Comparison of ENCODE assay signal across 15 mouse cellular contexts in genomic region chr10:93280586-93280985, GRCm38 (mm10). TPM values are rescaled to one million over a fixed set of nuclear protein-coding genes. Genes with fewer than 3 reads are reported as not detected.
DNase-seq lines count a peak whose midpoint lies in the region; ATAC-seq and TF ChIP-seq lines count a peak whose summit lies in the region.
"Had no signal": no experiment of that assay in that cellular context is flagged by ENCODE, and none has a peak within 500 bp of the region (broad histone marks: within the 10 kb centered on the region; RNA-seq: fewer than 3 reads in every experiment).

No protein-coding gene starts in this region.

- no peak for TF ChIP-seq CTCF in kidney, postnatal 0 days (IDR thresholded peaks at IDR 0.05; ENCODE audit: low read depth)

- no peaks in the 10 kb centered on the region for H3K9me3 ChIP-seq in kidney, postnatal 0 days (replicated peaks; ENCODE audit: low read length)
- H3K9me3 ChIP-seq in heart, embryonic 16.5 days (replicated peaks; ENCODE audit: control insufficient read depth, low read length): no peaks in the 10 kb centered on the region
- H3K9me3 ChIP-seq: intestine, embryonic 15.5 days had no signal

- peak; percentile 95 for DNase-seq in heart, adult 11 months
- DNase-seq in heart, postnatal 10 days: no peak
- peak; percentile 68 for DNase-seq in kidney, postnatal 0 days (ENCODE audit: low spot score)
- no peak for DNase-seq in kidney, adult 18-20 months
- DNase-seq in right cerebral cortex, postnatal 10 days (ENCODE audit: low spot score in 2 of 2): peak; percentile 56 to 80
- no peak for DNase-seq in liver
- DNase-seq: adrenal gland, adult 8-10 months; forebrain, postnatal 0 days; lung, postnatal 4 days had no signal

- H3K27me3 ChIP-seq in kidney, postnatal 0 days (ENCODE audit: insufficient read depth, low read length): no peaks in the 10 kb centered on the region
- H3K27me3 ChIP-seq in heart, embryonic 16.5 days (ENCODE audit: control insufficient read depth, insufficient read depth, low read length): no peaks in the 10 kb centered on the region
- H3K27me3 ChIP-seq: CH12.LX; intestine, embryonic 15.5 days; Patski had no signal

- 0 out of 2 replicates have a peak overlapping the region, but pooled peaks have one; percentile 57 for H3K27ac ChIP-seq in kidney, postnatal 0 days
- peak overlapping the region; percentile 83 for H3K27ac ChIP-seq in heart, embryonic 16.5 days (ENCODE audit: low read length)
- H3K27ac ChIP-seq: intestine, embryonic 15.5 days; liver, embryonic 14.5 days had no signal

- intact Hi-C loops in heart, postnatal 10 days (cut with DNase I): loop anchor here (10.0 kb wide), 1 partner anchor 216 kb away; no protein-coding TSS in a partner anchor

- H3K4me1 ChIP-seq in kidney, postnatal 0 days (replicated peaks; ENCODE audit: insufficient read depth, low read length): peaks cover 15% of the 10 kb centered on the region; the same call in 1 of the 2 replicates
- peaks cover 35% of the 10 kb centered on the region for H3K4me1 ChIP-seq in heart, embryonic 16.5 days (ENCODE audit: control insufficient read depth, insufficient read depth, low read length)

- no peak overlapping the region for H3K9ac ChIP-seq in kidney, postnatal 0 days (ENCODE audit: low read depth, low read length)
- H3K9ac ChIP-seq in heart, embryonic 16.5 days (ENCODE audit: low read length): 0 out of 2 replicates have a peak overlapping the region, but pooled peaks have one; percentile 36
- H3K9ac ChIP-seq: forebrain, postnatal 0 days; intestine, embryonic 15.5 days; liver, embryonic 14.5 days had no signal

- 0 out of 2 replicates have a peak, but pooled peaks cover 5% of the 10 kb centered on the region for H3K36me3 ChIP-seq in kidney, postnatal 0 days (ENCODE audit: insufficient read depth, low read length)
- H3K36me3 ChIP-seq in heart, embryonic 16.5 days (ENCODE audit: control insufficient read depth, insufficient read depth): peaks cover 10% of the 10 kb centered on the region; the same call in 1 of the 2 replicates
- H3K36me3 ChIP-seq: intestine, embryonic 15.5 days had no signal

- no peak overlapping the region for H3K4me3 ChIP-seq in kidney, postnatal 0 days (replicated peaks; ENCODE audit: low read depth, low read length)
- H3K4me3 ChIP-seq in heart, embryonic 16.5 days (ENCODE audit: low read length): no peak overlapping the region
- H3K4me3 ChIP-seq: intestine, embryonic 15.5 days had no signal

- no peak overlapping the region for H3K4me2 ChIP-seq in kidney, postnatal 0 days (ENCODE audit: low read length)
- H3K4me2 ChIP-seq in heart, embryonic 16.5 days (ENCODE audit: low read depth, low read length): peak overlapping the region; percentile 23
- H3K4me2 ChIP-seq: intestine, embryonic 15.5 days had no signal

- ATAC-seq in kidney, postnatal 0 days (replicated peaks; ENCODE audit: low FRiP score, low read depth): peak; percentile 26; the same call in 1 of the 2 replicates
- ATAC-seq in heart, embryonic 16.5 days (replicated peaks; ENCODE audit: extremely low read depth, insufficient read depth, low FRiP score): peak; percentile 69
- ATAC-seq: forebrain, postnatal 0 days; intestine, embryonic 15.5 days; midbrain, embryonic 16.5 days; Patski had no signal

- WGBS in kidney, postnatal 0 days: 42% methylated on average over 12 of the region's 12 CpGs
- 47% methylated on average over 12 of the region's 12 CpGs for WGBS in heart, embryonic 16.5 days

RNA-seq across cellular contexts. Expression of gene Elk3, which starts 30.3 kb away (rescaled TPM):
- total RNA-seq in heart, postnatal 10 days (2021): 100 to 1,000 TPM; 106 to 115 TPM
- polyA plus RNA-seq in kidney, postnatal 0 days (2015; fragmentation: Nextera tagmentation; extraction: Ambion mirVana): 50.2 and 53.9 TPM in 2 replicates
- 29.3 and 34.2 TPM in 2 replicates for polyA plus RNA-seq in heart, embryonic 16.5 days (2015; fragmentation: Nextera tagmentation; extraction: Ambion mirVana)

Comparison
In these comparisons a context has a peak if more than half of its experiments do, and no peak if none do; other contexts are left out.
1. DNase-seq: peak in heart, adult 11 months (single experiment), kidney, postnatal 0 days (single experiment) and right cerebral cortex, postnatal 10 days (2 of 2); none in heart, postnatal 10 days (0 of 2), kidney, adult 18-20 months (single experiment) and liver (single experiment).